Mouse (Mus musculus) lung, adult 10 weeks (tissue): ENCODE results near the gene Serpinb13. TPM values are rescaled to one million over a fixed set of nuclear protein-coding genes. Genes with fewer than 3 reads are reported as not detected.

Experiments
- polyA plus RNA-seq: library from polyadenylated mRNA; stranded (reverse); fragments of 350-450 nt; fragmentation: Illumina TruSeq; extraction: RNeasy Lipid Tissue Mini Kit (QIAGEN cat#74804); gene quantifications from one replicate; pipeline ENCODE4 v1.2.3, GENCODE M21; 2014; ENCODE audit warnings: low read depth, low replicate concordance; ENCODE audit not compliant: insufficient read depth

Serpinb13 gene
- not detected for polyA plus RNA-seq

GRCm38 (mm10) chr1:106980684-106981083 is at the start of gene Serpinb13:
Serpinb13 (plus strand) TSS chr1:106980984.

GRCm38 (mm10) chr1:106934265-106934664 is 46.5 kb upstream of the Serpinb13 start, which contains the start of gene Serpinb12:
Serpinb12 (plus strand) TSS chr1:106934449.

Other genes starting within 250 kb of the Serpinb13 start
- 10.7 TPM for gene Kdsr, start 221.3 kb upstream of the Serpinb13 start, polyA plus RNA-seq
- 30.0 TPM for gene Vps4b, start 184.3 kb upstream of the Serpinb13 start, polyA plus RNA-seq
- gene Serpinb5, start 119.8 kb upstream of the Serpinb13 start, polyA plus RNA-seq = not detected
- gene Serpinb12, start 46.5 kb upstream of the Serpinb13 start, polyA plus RNA-seq = not detected
- not detected for gene Serpinb3a, start 71.3 kb downstream of the Serpinb13 start, polyA plus RNA-seq
- gene Serpinb3d, start 102.5 kb downstream of the Serpinb13 start, polyA plus RNA-seq = not detected